ENCODE assay signal across 7 mouse cellular contexts in genomic region chr15:77358320-77359040, GRCm38 (mm10). TPM values are rescaled to one million over a fixed set of nuclear protein-coding genes. Genes with fewer than 3 reads are reported as not detected.
A peak's percentile ranks its signal among the peaks of the same experiment; 100 is the strongest.
DNase-seq lines count a peak whose midpoint lies in the region; ATAC-seq lines count a peak whose summit lies in the region.

No protein-coding gene starts in this region.

- peak overlapping the region; percentile 69 for H3K9ac ChIP-seq in midbrain, embryonic 13.5 days (replicated peaks)

- H3K4me2 ChIP-seq in midbrain, embryonic 13.5 days (replicated peaks): peak overlapping the region; percentile 58

- DNase-seq in adrenal gland, postnatal 10 days: peak; percentile 88
- DNase-seq in embryo, embryonic 11.5 days (ENCODE audit: low read depth, low spot score): peak; percentile 87
- peak; percentile 81 for DNase-seq in kidney, adult 11 months
- DNase-seq in limb, embryonic 10.5 days (ENCODE audit: low spot score): peak; percentile 95
- peak; percentile 15 for DNase-seq in spleen, adult 12 weeks (ENCODE audit: low spot score)

- no peaks in the 10 kb centered on the region for H3K9me3 ChIP-seq in limb, embryonic 10.5 days (replicated peaks)
- H3K9me3 ChIP-seq in midbrain, embryonic 13.5 days: no peaks in the 10 kb centered on the region

- no peaks in the 10 kb centered on the region for H3K36me3 ChIP-seq in limb, embryonic 10.5 days
- H3K36me3 ChIP-seq in midbrain, embryonic 13.5 days: no peaks in the 10 kb centered on the region

- ATAC-seq in granulocyte monocyte progenitor cell, adult 5-6 weeks (replicated peaks; ENCODE audit: poor library complexity, severe bottlenecking): peak; percentile 99
- peak; percentile 85 for ATAC-seq in midbrain, embryonic 13.5 days

- whole genome bisulfite sequencing in limb, embryonic 10.5 days: 3% methylated on average over 29 of the region's 29 CpGs
- 4% methylated on average over 29 of the region's 29 CpGs for WGBS in midbrain, embryonic 13.5 days

- H3K4me1 ChIP-seq in limb, embryonic 10.5 days: peaks cover 68% of the 10 kb centered on the region
- peaks cover 64% of the 10 kb centered on the region for H3K4me1 ChIP-seq in midbrain, embryonic 13.5 days (replicated peaks)

- H3K27me3 ChIP-seq in limb, embryonic 10.5 days (ENCODE audit: low read depth, poor library complexity, severe bottlenecking): 0 out of 2 replicates have a peak, but pooled peaks cover 3% of the 10 kb centered on the region
- H3K27me3 ChIP-seq in midbrain, embryonic 13.5 days: no peaks in the 10 kb centered on the region

- peak overlapping the region; percentile 48 for H3K4me3 ChIP-seq in limb, embryonic 10.5 days
- H3K4me3 ChIP-seq in midbrain, embryonic 13.5 days (replicated peaks): peak overlapping the region; percentile 30

- peak overlapping the region; percentile 93 for H3K27ac ChIP-seq in limb, embryonic 10.5 days
- H3K27ac ChIP-seq in midbrain, embryonic 13.5 days: peak overlapping the region; percentile 73

RNA-seq across cellular contexts. Expression of gene Apol7a, which starts 40.4 kb away (rescaled TPM):
- 1 to 10 TPM; 3.8 to 5.1 TPM for total RNA-seq in adrenal gland, postnatal 10 days (2021)
- total RNA-seq in granulocyte monocyte progenitor cell, adult 5-6 weeks (2014; fragmentation: Nextera tagmentation): not detected in 2 replicates
- total RNA-seq in granulocyte monocyte progenitor cell, adult 5-6 weeks (2017): not detected in 2 replicates
- not detected in 2 replicates for polyA plus RNA-seq in limb, embryonic 10.5 days (2016; fragmentation: Nextera tagmentation; extraction: Ambion mirVana)
- polyA plus RNA-seq in midbrain, embryonic 13.5 days (2015; fragmentation: Nextera tagmentation; extraction: Ambion mirVana): not detected in 2 replicates

RNA-seq across cellular contexts. Expression of gene Rbfox2, which starts 51.7 kb away (rescaled TPM):
- 10 to 100 TPM; 64.8 to 89.9 TPM for total RNA-seq in adrenal gland, postnatal 10 days (2021)
- 0.19 and 0.24 TPM in 2 replicates for total RNA-seq in granulocyte monocyte progenitor cell, adult 5-6 weeks (2014; fragmentation: Nextera tagmentation)
- total RNA-seq in granulocyte monocyte progenitor cell, adult 5-6 weeks (2017): 2.8 and 3.6 TPM in 2 replicates
- 45.8 and 62.6 TPM in 2 replicates for polyA plus RNA-seq in limb, embryonic 10.5 days (2016; fragmentation: Nextera tagmentation; extraction: Ambion mirVana)
- polyA plus RNA-seq in midbrain, embryonic 13.5 days (2015; fragmentation: Nextera tagmentation; extraction: Ambion mirVana): 154 and 163 TPM in 2 replicates

RNA-seq across cellular contexts. Expression of gene Apol9a, which starts 52.5 kb away (rescaled TPM):
- under 1 TPM; 0.30 to 0.58 TPM for total RNA-seq in adrenal gland, postnatal 10 days (2021)
- not detected in 2 replicates for total RNA-seq in granulocyte monocyte progenitor cell, adult 5-6 weeks (2014; fragmentation: Nextera tagmentation)
- total RNA-seq in granulocyte monocyte progenitor cell, adult 5-6 weeks (2017): not detected in 2 replicates
- polyA plus RNA-seq in limb, embryonic 10.5 days (2016; fragmentation: Nextera tagmentation; extraction: Ambion mirVana): not detected in 2 replicates
- polyA plus RNA-seq in midbrain, embryonic 13.5 days (2015; fragmentation: Nextera tagmentation; extraction: Ambion mirVana): 0.04 TPM in 1 of 2 replicates, not detected in the other

Comparison
In these comparisons a context has a peak if more than half of its experiments do, and no peak if none do; other contexts are left out.
1. Peak in every context shown above with its lines: DNase-seq, ATAC-seq, H3K4me3 ChIP-seq and H3K27ac ChIP-seq.
2. DNase-seq: peak in every context shown above with its lines; median percentile 95 in limb, embryonic 10.5 days; 88 in adrenal gland, postnatal 10 days; 87 in embryo, embryonic 11.5 days; 81 in kidney, adult 11 months; 15 in spleen, adult 12 weeks.
3. RNA of gene Apol7a, which starts 40.4 kb away (total RNA-seq): 3.8 to 5.1 TPM in adrenal gland, postnatal 10 days; not detected in granulocyte monocyte progenitor cell, adult 5-6 weeks; every median in the first group is over 4 times any median in the second.
4. RNA of gene Rbfox2, which starts 51.7 kb away (total RNA-seq): 64.8 to 89.9 TPM in adrenal gland, postnatal 10 days; 0.19 to 3.6 TPM in granulocyte monocyte progenitor cell, adult 5-6 weeks; every median in the first group is over 10 times any median in the second.